Mouse (Mus musculus) kidney, postnatal 0 days (tissue): Measurements from ENCODE around the gene Gpc6. TPM values are rescaled to one million over a fixed set of nuclear protein-coding genes. Genes with fewer than 3 reads are reported as not detected.
A peak's percentile ranks its signal among the peaks of the same experiment; 100 is the strongest.

Experiments
- ATAC-seq: fragments of 200-750 bp; cut with Nextera tagmentation; replicated peaks from 2 replicates; pipeline ENCODE4 v1.8.0; 2017; ENCODE audit warnings: low read depth, moderate number of reproducible peaks, moderate TSS enrichment, moderate library complexity; ENCODE audit not compliant: low FRiP score
- DNase-seq: peaks from one replicate; pipeline ENCODE4 v3.0.0-alpha.2; 2016; ENCODE audit warnings: low spot score
- H3K27ac ChIP-seq: fragments of 300-500 bp; sonication (generic); 2 replicates; pipeline ENCODE4 v1.5.1; 2014; ENCODE audit warnings: mild to moderate bottlenecking
- H3K27me3 ChIP-seq: fragments of 300-500 bp; sonication (generic); 2 replicates; pipeline ENCODE4 v1.6.1; 2014; ENCODE audit warnings: low read length, mixed read lengths; ENCODE audit not compliant: insufficient read depth
- H3K36me3 ChIP-seq: fragments of 300-500 bp; sonication (generic); 2 replicates; pipeline ENCODE4 v1.6.1; 2014; ENCODE audit warnings: low read length, mixed read lengths; ENCODE audit not compliant: insufficient read depth
- H3K4me1 ChIP-seq: fragments of 300-500 bp; sonication (generic); replicated peaks from 2 replicates; pipeline ENCODE4 v1.6.1; 2014; ENCODE audit warnings: antibody characterized with exemption, low read length, mixed read lengths; ENCODE audit not compliant: insufficient read depth
- H3K4me2 ChIP-seq: fragments of 300-500 bp; sonication (generic); 2 replicates; pipeline ENCODE4 v1.6.1; 2014; ENCODE audit warnings: mild to moderate bottlenecking, low read length, moderate library complexity, mixed read lengths
- H3K4me3 ChIP-seq: fragments of 300-500 bp; sonication (generic); replicated peaks from 2 replicates; pipeline ENCODE4 v1.5.1; 2014; ENCODE audit warnings: low read depth, low read length
- H3K9ac ChIP-seq: fragments of 300-500 bp; sonication (generic); 2 replicates; pipeline ENCODE4 v1.6.1; 2014; ENCODE audit warnings: low read depth, low read length
- H3K9me3 ChIP-seq: fragments of 300-500 bp; sonication (generic); replicated peaks from 2 replicates; pipeline ENCODE4 v1.6.1; 2016; ENCODE audit warnings: low read length, inconsistent platforms, mixed read lengths
- CTCF ChIP-seq: IDR thresholded peaks from 2 replicates; pipeline ENCODE4 v1.5.1; 2016; ENCODE audit warnings: antibody characterized with exemption, low read depth, mild to moderate bottlenecking, moderate library complexity
- WGBS: fragments of 180-500 bp; shearing (Covaris S2); extraction: QIAGEN DNeasy Blood & Tissue Kit; methylation state at CpG from one replicate; pipeline ENCODE4 v1.1.7; 2014; 5-methylcytosine and 5-hydroxymethylcytosine counted together
- polyA plus RNA-seq: library from polyadenylated mRNA; unstranded; fragments of >200 nt; fragmentation: Nextera tagmentation; extraction: Ambion mirVana; gene quantifications from 2 replicates; pipeline ENCODE4 v1.2.1, GENCODE M21; 2015

Gpc6 gene
- polyA plus RNA-seq, 1 experiment from 2014 or later: 46.4 TPM

DNA sequence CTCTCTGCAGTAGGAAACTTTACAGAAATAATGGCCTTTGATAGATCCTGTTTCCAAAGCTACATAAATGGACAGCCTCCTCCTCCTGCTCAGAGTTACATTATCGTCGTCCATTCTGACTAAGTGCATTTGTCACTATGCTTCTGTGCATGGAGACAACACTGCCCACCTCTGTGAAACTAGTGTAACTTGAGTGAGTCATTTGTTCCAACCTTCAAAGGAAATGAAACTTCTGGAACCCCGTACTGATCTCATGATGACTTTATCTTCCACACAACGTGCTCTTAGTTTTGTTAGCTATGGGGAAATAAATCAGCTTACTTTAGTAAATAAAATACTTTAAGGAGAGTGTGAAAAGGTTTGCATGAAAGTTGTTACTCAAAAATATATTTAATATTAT, 50.1 kb downstream of the Gpc6 start:
- Histone ChIP-seq H3K4me1 (no peaks in the 10 kb centered on the region), H3K9ac (no peak overlapping the region), H3K4me2 (no peak overlapping the region), H3K27ac (no peak overlapping the region), H3K4me3 (no peak overlapping the region), H3K36me3 (no peaks in the 10 kb centered on the region), H3K9me3 (no peaks in the 10 kb centered on the region), H3K27me3 (no peaks in the 10 kb centered on the region)
- TF ChIP-seq CTCF: no peak
- 38% methylated on average over 4 of the region's 4 CpGs for WGBS
- ATAC-seq: no peak
- DNase-seq: no peak

DNA sequence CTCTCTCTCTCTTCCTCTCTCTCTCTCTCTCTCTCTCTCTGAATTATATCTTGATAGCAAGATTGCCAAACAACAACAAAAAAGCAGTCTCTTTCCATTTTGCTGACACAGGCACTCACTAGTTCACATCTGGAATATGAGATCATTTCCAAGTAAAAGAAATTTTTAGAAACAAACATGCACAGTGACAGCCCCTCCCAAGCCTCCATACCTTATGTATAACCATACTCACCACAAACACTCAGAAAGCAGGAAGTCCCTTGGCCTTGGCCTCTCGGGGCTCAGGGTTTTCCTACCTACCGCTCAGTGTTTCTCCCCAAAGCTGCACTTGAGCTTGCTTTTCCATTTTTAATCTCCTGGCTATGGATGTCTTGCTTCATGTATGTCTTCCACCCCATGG, 52.1 kb downstream of the Gpc6 start:
- no peaks in the 10 kb centered on the region for H3K27me3 ChIP-seq
- no peaks in the 10 kb centered on the region for H3K4me1 ChIP-seq
- no peak for ATAC-seq
- DNase-seq: no peak
- H3K9ac ChIP-seq: no peak overlapping the region
- H3K9me3 ChIP-seq: no peaks in the 10 kb centered on the region
- H3K36me3 ChIP-seq: no peaks in the 10 kb centered on the region
- H3K4me2 ChIP-seq: no peak overlapping the region
- WGBS: 72% methylated on average over 2 of the region's 2 CpGs
- no peak overlapping the region for H3K27ac ChIP-seq
- no peak overlapping the region for H3K4me3 ChIP-seq
- no peak for TF ChIP-seq CTCF

DNA sequence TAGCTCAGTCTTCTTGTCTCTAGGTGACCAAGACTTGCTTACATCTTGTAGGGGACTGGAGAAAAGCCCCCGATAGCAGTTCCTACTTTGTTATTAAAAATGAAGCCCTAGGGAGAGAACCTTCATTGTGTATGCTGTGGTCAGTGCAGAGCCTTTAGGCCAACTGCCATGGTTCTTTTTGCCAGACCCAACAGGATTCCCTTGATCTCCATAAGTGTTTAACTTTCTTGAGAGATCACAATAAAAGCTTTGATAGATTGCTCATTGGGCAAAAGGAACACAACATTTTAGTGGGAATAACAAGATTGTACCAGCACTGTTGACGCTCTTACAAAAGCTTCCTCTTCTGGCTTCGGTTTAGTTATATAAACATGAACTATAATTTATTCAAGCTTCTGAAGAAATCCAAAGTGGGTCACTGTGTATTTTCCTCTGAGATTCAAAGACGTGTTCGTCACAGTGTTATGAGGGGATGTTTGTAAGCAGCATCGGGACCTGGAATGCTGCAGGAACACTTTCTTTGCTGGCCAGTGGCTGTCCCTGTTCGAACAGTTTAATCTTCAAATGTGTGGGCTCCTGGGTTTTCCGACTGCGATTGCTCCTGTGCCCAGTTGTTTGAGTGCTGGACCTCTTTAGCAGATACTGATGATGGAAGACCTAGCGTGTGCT, 54.7 kb downstream of the Gpc6 start:
- 72% methylated on average over 10 of the region's 10 CpGs for WGBS
- Histone ChIP-seq H3K9ac (no peak overlapping the region), H3K4me1 (no peaks in the 10 kb centered on the region)

DNA sequence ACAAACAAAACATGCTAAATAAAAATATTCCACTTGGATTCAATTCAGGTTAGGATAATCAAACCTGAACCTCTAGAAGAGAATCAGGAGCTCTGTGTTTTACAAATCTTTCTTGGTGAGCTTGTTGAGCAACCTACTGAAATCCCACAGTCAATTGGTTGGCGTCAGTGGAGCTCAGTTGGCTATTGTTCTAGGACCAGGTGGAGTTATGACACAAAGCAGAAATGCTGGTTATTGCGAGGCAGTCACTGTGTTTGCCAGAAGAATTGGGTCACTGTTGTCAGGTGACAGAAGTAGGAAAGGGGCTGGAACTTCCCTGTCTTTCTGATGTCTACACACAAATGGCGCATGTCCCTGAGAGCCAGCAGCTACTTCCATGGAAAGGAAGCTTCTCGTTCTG, 56.6 kb downstream of the Gpc6 start:
- TF ChIP-seq CTCF: no peak
- Histone ChIP-seq H3K4me2 (no peak overlapping the region), H3K27ac (no peak overlapping the region), H3K4me3 (no peak overlapping the region), H3K9me3 (no peaks in the 10 kb centered on the region), H3K27me3 (no peaks in the 10 kb centered on the region), H3K36me3 (no peaks in the 10 kb centered on the region), H3K4me1 (no peaks in the 10 kb centered on the region), H3K9ac (no peak overlapping the region)
- 88% methylated on average over 4 of the region's 4 CpGs for WGBS
- no peak for ATAC-seq
- no peak for DNase-seq

More for the DNA sequence above, 54.7 kb downstream of the Gpc6 start:
- H3K4me2 ChIP-seq: peak overlapping the region; percentile 30
- no peaks in the 10 kb centered on the region for H3K36me3 ChIP-seq
- 0 out of 2 replicates have a peak overlapping the region, but pooled peaks have one; percentile 34 for H3K27ac ChIP-seq
- no peaks in the 10 kb centered on the region for H3K9me3 ChIP-seq
- ATAC-seq (no peak), DNase-seq (peak; percentile 49)
- no peaks in the 10 kb centered on the region for H3K27me3 ChIP-seq
- H3K4me3 ChIP-seq: no peak overlapping the region
- no peak for TF ChIP-seq CTCF

DNA sequence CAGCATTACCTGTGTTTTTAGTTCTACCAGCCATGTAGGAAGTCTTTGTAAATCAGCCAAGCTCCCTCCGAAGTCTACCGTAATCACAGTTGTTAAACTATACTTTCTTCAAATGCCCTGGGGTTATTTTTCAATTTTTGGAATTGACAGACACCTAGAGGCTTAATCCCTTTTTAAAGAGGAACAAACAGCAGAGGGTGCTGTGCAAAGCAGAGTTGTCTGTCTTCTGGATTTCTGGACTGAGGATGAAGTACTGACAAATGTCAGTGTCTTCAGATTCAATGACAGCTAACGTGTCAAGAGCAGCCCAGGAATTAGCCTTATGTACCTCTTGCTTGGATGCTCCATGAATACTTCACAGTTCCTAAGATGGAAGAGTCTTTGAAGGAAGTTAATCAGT, 62.2 kb downstream of the Gpc6 start:
- TF ChIP-seq CTCF: peak; percentile 30; the same call in 1 of the 2 replicates
- Histone ChIP-seq H3K9me3 (no peaks in the 10 kb centered on the region), H3K4me1 (no peaks in the 10 kb centered on the region), H3K36me3 (no peaks in the 10 kb centered on the region), H3K9ac (no peak overlapping the region), H3K27me3 (no peaks in the 10 kb centered on the region), H3K27ac (no peak overlapping the region), H3K4me2 (no peak overlapping the region), H3K4me3 (no peak overlapping the region)
- no peak for DNase-seq
- no peak for ATAC-seq
- WGBS: 74% methylated on average over 3 of the region's 3 CpGs

DNA sequence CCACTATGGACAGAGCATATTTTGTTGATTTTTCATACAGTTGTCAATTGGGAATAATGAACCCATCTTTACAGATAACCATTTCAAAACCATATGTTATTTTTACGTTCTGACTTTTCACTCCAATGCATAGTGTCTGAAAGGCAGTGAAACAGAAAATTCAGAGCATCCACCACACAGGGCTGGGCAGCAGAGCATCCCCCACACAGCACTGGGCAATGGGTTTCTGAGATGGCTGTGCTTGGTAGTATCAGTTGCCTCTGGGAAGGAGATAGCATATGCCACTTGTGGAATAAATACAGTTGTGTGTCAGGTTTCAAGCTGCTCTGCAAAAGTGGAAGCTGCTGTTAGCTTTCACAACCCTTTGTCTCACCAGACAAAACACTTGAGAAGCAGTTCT, 75.3 kb downstream of the Gpc6 start:
- H3K9me3 ChIP-seq: no peaks in the 10 kb centered on the region
- H3K4me3 ChIP-seq: no peak overlapping the region
- no peak for TF ChIP-seq CTCF
- WGBS: 47% methylated on average over 1 of the region's 1 CpGs
- ATAC-seq: no peak
- H3K9ac ChIP-seq: no peak overlapping the region
- no peaks in the 10 kb centered on the region for H3K36me3 ChIP-seq
- no peak for DNase-seq
- no peaks in the 10 kb centered on the region for H3K27me3 ChIP-seq
- no peak overlapping the region for H3K4me2 ChIP-seq
- H3K27ac ChIP-seq: no peak overlapping the region
- H3K4me1 ChIP-seq: no peaks in the 10 kb centered on the region

DNA sequence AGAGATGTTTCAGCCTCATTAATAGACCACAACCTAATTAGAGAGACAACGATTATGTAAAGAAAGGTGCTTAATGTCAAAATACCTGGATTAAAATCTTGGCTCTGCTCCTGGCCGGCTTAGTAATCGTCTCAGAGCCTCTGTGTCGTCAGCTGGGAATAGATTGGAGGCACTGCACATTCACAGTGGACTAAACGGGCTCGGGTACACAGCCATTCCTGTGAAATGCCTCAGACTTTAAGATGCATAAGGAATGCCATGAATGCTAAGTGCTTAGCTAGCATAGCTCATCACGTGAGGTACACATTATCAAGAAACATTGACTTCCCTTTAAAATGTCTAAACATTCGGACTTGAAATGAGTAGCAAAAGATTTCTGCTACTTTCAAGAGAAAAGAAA, 77.2 kb downstream of the Gpc6 start:
- Histone ChIP-seq H3K4me3 (no peak overlapping the region), H3K9me3 (no peaks in the 10 kb centered on the region), H3K27ac (no peak overlapping the region), H3K27me3 (no peaks in the 10 kb centered on the region), H3K9ac (no peak overlapping the region), H3K36me3 (no peaks in the 10 kb centered on the region), H3K4me2 (no peak overlapping the region), H3K4me1 (no peaks in the 10 kb centered on the region)
- ATAC-seq (no peak), DNase-seq (no peak)
- TF ChIP-seq CTCF: no peak
- 77% methylated on average over 8 of the region's 8 CpGs for WGBS
